Mouse (Mus musculus): Measurements from ENCODE around the gene Cstf2t. TPM values are rescaled to one million over a fixed set of nuclear protein-coding genes. Genes with fewer than 3 reads are reported as not detected.

The Cstf2t gene
- 10 to 100 TPM; 63.9 to 68.1 TPM for total RNA-seq (2021)

DNA sequence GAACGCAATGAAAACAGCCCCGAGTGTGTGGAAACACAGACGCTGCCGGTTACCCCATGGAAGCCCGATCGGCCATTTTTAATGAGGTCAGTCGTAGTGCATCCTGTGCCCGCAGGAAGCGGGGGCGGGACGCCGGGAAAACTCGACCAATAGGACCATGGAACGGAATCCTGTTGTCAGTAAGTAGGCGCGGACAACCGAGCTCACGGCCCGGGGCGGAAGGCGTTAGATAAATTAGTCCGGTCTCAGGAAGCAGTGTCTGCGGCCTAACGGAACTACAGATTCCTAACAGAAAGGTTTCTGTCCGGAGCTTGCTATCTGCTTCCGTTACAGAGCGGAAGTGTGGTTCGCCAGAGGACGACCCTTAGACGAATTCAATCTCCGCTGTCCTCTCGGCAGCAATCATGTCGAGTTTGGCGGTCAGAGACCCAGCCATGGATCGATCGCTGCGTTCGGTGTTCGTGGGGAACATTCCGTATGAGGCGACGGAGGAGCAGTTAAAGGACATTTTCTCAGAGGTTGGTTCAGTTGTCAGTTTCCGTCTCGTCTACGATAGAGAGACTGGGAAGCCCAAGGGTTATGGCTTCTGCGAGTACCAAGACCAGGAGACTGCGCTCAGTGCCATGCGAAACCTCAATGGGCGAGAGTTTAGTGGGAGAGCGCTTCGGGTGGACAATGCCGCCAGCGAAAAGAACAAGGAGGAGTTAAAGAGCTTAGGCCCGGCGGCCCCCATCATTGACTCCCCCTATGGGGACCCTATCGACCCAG is at the start of gene Cstf2t:
Gene Cstf2t (plus strand): TSS at position 176 of the 768 bp plus-strand sequence.
- intact Hi-C loops (cut with DNase I), result loop anchor here (10.0 kb wide), 1 partner anchor 238 kb away; no protein-coding TSS in a partner anchor
- peak; percentile 99 to 100 for DNase-seq (ENCODE audit: extremely low spot score in 1 of 2, low spot score in 2 of 2)

GRCm38 (mm10) chr19:31038951-31039350 is 43.7 kb upstream of the Cstf2t start:
- intact Hi-C loops (cut with DNase I), result no loop called here
- no peak for DNase-seq (ENCODE audit: extremely low spot score in 1 of 2, low spot score in 2 of 2)

DNA sequence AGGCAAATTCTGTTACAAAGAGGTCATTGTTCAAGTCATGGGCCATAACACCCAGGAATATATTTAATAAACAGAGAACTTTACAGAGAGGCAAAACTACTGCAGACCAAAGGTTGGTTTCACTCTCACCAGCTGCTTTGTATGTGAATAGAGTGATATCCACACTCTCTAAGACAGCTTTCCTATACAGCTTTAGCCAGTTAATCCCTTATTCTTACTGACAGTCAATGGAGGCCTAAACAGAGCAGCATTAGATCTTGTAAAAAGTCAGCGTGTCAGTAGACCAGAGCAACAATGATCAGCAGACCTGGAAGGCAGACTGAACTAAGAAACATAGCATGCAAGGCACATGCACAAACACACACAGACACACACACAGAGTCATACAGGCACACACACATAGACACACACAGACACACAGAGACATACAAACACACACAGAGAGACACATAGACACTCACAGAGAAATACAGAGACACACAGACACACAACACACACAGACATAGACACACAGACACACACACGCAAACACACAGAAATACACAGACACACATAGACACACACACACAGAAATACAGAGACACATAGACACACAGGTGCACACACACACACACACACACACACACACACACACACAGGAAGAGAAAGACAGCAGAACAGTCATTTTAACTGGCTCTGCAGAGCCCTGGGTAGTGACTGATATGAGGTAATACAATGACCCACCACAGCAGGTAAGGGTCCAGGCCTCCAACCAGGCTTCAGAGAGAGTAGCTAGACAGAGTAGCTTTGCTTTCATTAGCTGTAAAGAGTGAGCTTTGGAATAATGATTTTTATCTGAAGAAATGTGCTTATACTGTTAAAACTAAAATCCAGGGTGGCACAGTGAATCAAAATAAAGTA is 41.4 kb upstream of the Cstf2t start:
- intact Hi-C loops (cut with DNase I), result no loop called here
- DNase-seq (ENCODE audit: extremely low spot score in 1 of 2, low spot score in 2 of 2), result no peak

DNA sequence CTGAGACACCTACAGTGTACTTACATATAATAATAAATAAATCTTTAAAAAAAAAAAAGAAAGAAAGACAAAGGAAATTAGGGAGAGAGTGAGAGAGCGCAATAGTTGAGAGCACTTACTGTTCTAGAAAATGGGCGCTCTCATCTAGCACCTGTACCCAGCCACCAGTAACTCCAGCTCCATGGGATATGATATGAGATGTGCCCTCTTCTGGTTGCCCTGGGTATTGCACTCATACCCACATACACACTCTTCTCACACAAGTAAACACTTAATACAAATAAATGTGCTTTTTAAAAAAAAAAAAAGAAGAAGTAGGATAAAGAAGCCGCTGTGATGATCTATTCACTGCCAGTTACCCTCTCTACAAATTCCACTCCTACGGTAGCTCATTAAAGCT is 36.0 kb upstream of the Cstf2t start:
- intact Hi-C loops (cut with DNase I), result no loop called here
- no peak for DNase-seq (ENCODE audit: extremely low spot score in 1 of 2, low spot score in 2 of 2)

DNA sequence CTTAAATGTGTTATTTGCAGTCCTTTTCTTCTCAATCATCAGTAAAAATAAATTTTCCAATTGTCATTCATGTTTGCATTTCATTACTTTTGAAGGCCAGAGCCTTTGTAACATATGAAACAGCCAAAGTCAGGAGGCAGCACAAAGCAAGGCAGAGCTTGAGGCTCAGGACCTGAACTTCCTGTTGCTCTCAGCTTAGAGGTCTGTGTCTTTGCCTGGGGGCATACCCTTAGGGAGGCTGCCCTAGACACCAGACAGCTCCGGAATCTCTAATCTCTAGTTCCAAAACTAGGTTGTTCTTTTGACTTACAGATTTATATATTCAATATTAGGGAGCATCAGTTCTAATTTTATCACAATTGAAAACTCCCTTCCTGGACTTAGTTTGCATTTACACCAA is 17.9 kb upstream of the Cstf2t start:
- no peak for DNase-seq (ENCODE audit: extremely low spot score in 1 of 2, low spot score in 2 of 2)
- intact Hi-C loops (cut with DNase I), result no loop called here

- intact Hi-C loops (cut with DNase I), result no loop called here
These were observed 17.3 kb upstream of the Cstf2t start for GRCm38 (mm10) chr19:31065206-31065781.

DNA sequence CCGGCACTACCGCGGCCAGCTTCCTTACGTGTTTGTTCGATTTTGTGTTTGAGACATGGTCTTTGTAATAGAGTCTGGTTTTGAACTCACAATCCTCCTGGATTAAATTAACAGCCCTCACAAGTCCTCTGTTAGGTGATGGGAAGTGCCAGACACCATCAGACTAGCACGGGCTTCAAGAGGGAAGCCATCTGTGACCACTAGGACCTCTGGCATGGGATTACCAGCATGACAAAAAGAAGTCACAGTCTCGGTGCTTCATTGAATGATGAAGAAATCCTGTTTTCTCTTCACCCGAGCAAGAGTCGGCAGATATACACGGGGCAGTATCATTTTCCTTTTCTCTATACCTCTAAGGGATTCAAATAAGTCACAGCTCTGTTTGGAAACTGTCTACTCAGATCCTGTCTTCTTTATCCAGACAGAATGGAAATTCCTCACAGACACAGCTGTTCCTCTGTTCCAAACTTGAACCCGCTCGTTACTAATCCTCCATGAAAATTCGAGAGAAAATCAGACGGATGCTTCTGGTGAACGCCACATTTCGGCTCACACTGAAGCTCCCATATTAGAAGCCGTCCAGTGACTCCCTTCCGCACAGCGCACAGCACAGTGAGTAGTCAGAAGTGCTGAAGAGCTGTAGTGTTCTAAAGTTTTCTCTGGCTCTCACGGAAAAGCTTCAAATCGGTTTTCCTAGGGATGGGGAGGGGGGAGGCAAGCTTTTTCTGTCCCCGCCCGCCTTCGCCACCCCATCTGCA is 8.5 kb upstream of the Cstf2t start:
- no peak for DNase-seq (ENCODE audit: extremely low spot score in 1 of 2, low spot score in 2 of 2)
- intact Hi-C loops (cut with DNase I), result no loop called here

More at GRCm38 (mm10) chr19:31065206-31065781, 17.3 kb upstream of the Cstf2t start:
- DNase-seq (ENCODE audit: extremely low spot score in 1 of 2, low spot score in 2 of 2), result no peak

DNA sequence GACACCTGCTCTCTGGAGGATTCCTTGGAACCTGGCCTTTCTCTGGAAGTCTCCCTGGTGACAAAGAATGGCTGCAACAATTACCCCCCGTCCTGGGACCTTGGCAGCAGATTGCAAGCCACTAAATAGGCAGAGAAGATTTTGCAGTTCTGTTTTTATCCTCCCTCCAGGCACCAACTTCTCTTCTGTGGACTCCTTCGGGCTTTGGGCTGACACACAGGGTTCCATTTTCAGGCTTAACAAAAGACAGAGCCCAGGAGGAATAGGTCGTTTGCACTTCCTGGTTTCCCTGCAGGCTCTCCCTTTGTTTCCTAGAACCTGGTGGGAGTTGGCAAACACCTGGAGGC is 7.9 kb upstream of the Cstf2t start:
- intact Hi-C loops (cut with DNase I), result no loop called here
- DNase-seq (ENCODE audit: extremely low spot score in 1 of 2, low spot score in 2 of 2), result no peak

DNA sequence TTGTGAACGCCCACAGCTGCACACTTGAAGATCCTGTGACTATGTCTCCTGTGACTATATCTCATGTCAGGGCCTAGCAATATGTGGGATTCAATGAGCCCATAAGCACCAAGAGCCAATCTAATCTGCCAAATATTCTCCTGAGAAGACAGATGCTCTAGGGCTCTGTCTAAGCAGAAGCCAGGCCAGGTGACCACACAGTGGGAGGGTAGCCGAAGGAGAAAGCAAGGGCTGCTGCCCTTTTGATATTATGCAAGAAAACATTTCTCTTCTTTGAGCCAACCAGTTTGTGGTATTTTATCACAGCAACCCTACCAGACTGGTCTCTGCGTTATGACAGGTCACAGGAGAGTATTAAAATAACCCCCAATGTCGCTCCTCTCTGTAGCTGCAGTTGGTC is 6.5 kb upstream of the Cstf2t start:
- DNase-seq (ENCODE audit: extremely low spot score in 1 of 2, low spot score in 2 of 2), result no peak

GRCm38 (mm10) chr19:31078241-31078640 is 4.4 kb upstream of the Cstf2t start:
- intact Hi-C loops (cut with DNase I), result no loop called here
- DNase-seq (ENCODE audit: extremely low spot score in 1 of 2, low spot score in 2 of 2), result no peak

More for the DNA sequence above, 6.5 kb upstream of the Cstf2t start:
- intact Hi-C loops (cut with DNase I), result no loop called here

GRCm38 (mm10) chr19:31082226-31082625 is 411 bp upstream of the Cstf2t start:
- intact Hi-C loops (cut with DNase I), result loop anchor here (10.0 kb wide), 1 partner anchor 237 kb away; no protein-coding TSS in a partner anchor
- DNase-seq (ENCODE audit: extremely low spot score in 1 of 2, low spot score in 2 of 2), result no peak

DNA sequence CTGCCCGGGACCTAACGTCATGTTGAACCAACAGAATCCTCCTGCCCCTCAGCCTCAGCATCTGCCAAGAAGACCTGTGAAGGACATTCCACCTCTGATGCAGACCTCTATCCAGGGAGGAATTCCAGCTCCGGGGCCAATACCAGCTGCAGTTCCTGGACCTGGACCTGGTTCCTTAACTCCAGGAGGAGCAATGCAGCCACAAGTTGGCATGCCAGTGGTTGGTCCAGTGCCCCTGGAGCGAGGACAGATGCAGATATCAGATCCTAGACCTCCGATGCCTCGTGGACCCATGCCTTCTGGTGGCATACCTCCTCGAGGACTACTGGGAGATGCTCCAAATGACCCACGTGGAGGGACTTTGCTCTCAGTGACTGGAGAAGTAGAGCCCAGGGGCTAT is 1.1 kb downstream of the Cstf2t start:
- DNase-seq (ENCODE audit: extremely low spot score in 1 of 2, low spot score in 2 of 2), result peak in 1 of 2 experiments; percentile 23
- intact Hi-C loops (cut with DNase I), result loop anchor here (10.0 kb wide), 1 partner anchor 239 kb away; no protein-coding TSS in a partner anchor

DNA sequence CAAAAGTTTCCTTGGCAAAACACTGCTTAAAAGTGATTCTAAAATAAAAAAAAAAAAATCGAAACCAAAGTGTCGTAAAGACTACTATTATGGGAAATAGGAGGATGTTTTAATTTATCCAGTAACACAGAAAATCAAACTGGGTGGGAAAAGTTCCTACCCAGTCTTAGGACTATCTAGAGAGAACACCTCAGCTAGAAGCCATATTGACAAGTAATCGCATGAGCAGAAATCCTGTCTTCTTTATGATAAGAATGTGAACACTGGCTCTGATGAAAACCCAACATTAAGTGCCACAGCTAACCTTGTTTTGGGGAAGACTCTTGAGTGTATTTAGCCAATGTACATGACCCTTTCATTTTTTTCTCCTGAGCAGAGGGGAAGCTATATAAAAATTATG is 15.2 kb downstream of the Cstf2t start:
- no peak for DNase-seq (ENCODE audit: extremely low spot score in 1 of 2, low spot score in 2 of 2)
- intact Hi-C loops (cut with DNase I), result no loop called here

DNA sequence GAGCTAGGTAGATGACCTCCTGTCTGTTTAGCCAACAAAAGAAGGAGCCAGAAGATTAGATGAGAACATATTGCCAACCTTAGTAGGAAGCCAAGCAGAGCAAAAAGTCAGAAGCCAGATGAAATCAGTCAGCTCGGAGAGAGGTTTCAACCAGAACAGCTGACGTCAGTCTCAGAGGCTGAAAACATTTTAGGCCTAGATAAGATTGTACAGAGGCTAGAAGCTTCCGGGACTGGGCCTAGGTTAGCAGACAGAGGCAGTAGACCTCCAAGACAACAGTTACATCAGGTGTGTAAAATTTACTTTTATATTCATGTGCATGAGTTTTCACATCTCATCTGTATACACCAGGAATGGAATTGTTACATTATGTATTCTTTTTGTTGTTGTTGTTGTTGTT is 16.7 kb downstream of the Cstf2t start:
- DNase-seq (ENCODE audit: extremely low spot score in 1 of 2, low spot score in 2 of 2), result no peak
- intact Hi-C loops (cut with DNase I), result no loop called here

- DNase-seq (ENCODE audit: extremely low spot score in 1 of 2, low spot score in 2 of 2), result no peak
- intact Hi-C loops (cut with DNase I), result no loop called here
These were observed 22.1 kb downstream of the Cstf2t start for GRCm38 (mm10) chr19:31104764-31105163.

- DNase-seq (ENCODE audit: extremely low spot score in 1 of 2, low spot score in 2 of 2), result no peak
- intact Hi-C loops (cut with DNase I), result no loop called here
These were observed 23.4 kb downstream of the Cstf2t start for GRCm38 (mm10) chr19:31106036-31106435.

- intact Hi-C loops (cut with DNase I), result no loop called here
These were observed 24.4 kb downstream of the Cstf2t start for GRCm38 (mm10) chr19:31106835-31107554.

GRCm38 (mm10) chr19:31114690-31115089 is 32.1 kb downstream of the Cstf2t start:
- intact Hi-C loops (cut with DNase I), result no loop called here
- peak in 1 of 2 experiments; percentile 30 for DNase-seq (ENCODE audit: extremely low spot score in 1 of 2, low spot score in 2 of 2)

More at GRCm38 (mm10) chr19:31106835-31107554, 24.4 kb downstream of the Cstf2t start:
- DNase-seq (ENCODE audit: extremely low spot score in 1 of 2, low spot score in 2 of 2), result no peak

Data from left cerebral cortex, postnatal 10 days (tissue).